Mouse (Mus musculus): ENCODE measurements around the gene Tomm6. TPM values are rescaled to one million over a fixed set of nuclear protein-coding genes. Genes with fewer than 3 reads are reported as not detected.

Tomm6 gene
- 364 and 404 TPM in 2 replicates for polyA plus RNA-seq (2016; fragmentation: Nextera tagmentation; extraction: Ambion mirVana)

DNA sequence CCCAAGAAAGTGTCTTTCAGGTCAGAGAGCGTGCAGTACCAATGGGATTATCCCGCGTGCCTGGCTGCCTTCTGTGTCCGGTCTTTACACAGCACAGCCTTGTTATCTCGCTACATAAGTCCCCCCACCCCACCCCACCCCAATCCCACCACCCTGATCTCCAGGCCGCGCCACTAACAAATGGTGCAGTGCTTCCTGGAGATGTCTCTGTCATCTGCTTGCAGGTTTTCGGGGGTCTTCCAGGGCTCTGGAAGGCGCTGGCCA, at the start of gene Tomm6:
TSS of gene Tomm6 (minus strand) at position 43 of the 264 bp plus-strand sequence.
- Histone ChIP-seq H3K36me3 (peaks cover 35% of the 10 kb centered on the region), H3K4me1 (peaks cover 30% of the 10 kb centered on the region), H3K27ac (peak within 1 kb of the TSS; percentile 84), H3K27me3 (ENCODE audit: low read depth, poor library complexity, severe bottlenecking) (peaks cover 40% of the 10 kb centered on the region), H3K9me3 (replicated peaks) (no peaks in the 10 kb centered on the region), H3K4me3 (peak within 1 kb of the TSS; percentile 90)
- 0% methylated on average over 9 of the region's 9 CpGs for WGBS
- DNase-seq (ENCODE audit: low spot score): no peak

DNA sequence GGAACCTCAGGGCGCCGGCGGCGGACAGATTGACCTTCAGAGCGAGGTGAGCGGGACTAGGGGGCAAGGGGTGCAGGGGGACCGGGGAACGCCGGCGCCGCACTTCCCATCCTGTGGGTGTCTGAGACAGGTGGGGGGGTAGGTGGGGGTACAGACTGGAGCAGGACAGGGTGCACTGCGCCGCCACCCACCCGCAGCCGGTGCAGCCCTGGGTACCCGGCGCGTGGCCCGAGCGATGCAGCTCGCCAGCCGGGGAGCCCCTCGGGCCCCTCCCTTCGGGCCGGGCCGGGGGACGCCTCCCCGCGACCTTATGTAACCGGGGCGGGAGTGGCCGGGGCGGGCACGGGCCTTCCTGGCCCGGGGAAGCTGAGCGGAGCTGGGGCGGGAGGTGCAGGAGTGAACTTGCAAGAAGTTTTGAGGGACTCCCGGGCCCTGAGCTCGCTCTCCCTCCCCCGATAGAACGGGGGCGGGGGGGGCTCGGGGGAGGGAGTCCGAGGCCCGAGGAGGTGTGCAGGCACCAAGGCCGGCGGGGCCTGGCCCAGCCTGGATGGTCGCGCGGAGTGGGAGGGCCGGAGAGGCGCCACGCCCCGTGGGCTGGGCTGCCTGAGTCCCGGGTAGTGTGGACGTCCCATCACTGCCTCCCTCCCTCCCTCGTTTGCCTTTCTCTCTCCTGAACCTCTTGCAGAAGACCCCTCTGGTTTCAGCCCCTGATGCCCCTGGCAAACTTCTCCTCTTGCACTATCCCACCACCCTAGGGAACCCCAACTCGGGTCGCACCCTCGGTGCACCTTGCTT, 49.3 kb upstream of the Tomm6 start:
- peaks cover 60% of the 10 kb centered on the region for H3K27me3 ChIP-seq (ENCODE audit: low read depth, poor library complexity, severe bottlenecking)
- peaks cover 35% of the 10 kb centered on the region for H3K4me1 ChIP-seq
- DNase-seq (ENCODE audit: low spot score): peak; percentile 83
- H3K36me3 ChIP-seq: no peaks in the 10 kb centered on the region
- under 1% methylated on average over 54 of the region's 60 CpGs for WGBS
- H3K4me3 ChIP-seq: peak overlapping the region; percentile 66
- no peaks in the 10 kb centered on the region for H3K9me3 ChIP-seq (replicated peaks)
- H3K27ac ChIP-seq: peak overlapping the region; percentile 80

DNA sequence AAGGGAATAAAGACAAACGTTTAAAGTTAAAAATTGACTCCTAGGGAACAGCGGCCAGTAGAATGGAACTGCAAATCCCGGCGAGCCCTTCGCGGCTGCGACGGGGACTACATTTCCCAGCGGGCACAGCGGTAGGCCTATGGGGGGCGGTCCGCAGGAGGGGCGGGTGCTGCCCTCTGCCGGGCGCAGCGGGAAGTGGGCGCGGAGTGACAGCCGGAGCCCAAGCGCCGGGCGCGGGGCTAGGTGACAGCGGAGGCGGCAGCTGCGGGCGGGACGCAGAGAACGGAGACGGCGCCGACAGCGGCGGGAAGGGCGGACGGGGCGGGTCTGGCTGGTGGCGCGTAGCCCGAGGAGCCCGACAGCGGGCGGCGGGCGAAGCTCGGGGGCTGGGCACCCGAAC, 48.7 kb upstream of the Tomm6 start, which contains the start of gene Tfeb:
TSS of gene Tfeb (plus strand) at position 175 of the 400 bp plus-strand sequence.
- H3K4me3 ChIP-seq: peak within 1 kb of the TSS; percentile 66
- no peaks in the 10 kb centered on the region for H3K9me3 ChIP-seq (replicated peaks)
- peaks cover 61% of the 10 kb centered on the region for H3K27me3 ChIP-seq (ENCODE audit: low read depth, poor library complexity, severe bottlenecking)
- no peaks in the 10 kb centered on the region for H3K36me3 ChIP-seq
- under 1% methylated on average over 47 of the region's 47 CpGs for WGBS
- peak within 1 kb of the TSS; percentile 80 for H3K27ac ChIP-seq
- H3K4me1 ChIP-seq: peaks cover 35% of the 10 kb centered on the region
- DNase-seq (ENCODE audit: low spot score): peak; percentile 98

DNA sequence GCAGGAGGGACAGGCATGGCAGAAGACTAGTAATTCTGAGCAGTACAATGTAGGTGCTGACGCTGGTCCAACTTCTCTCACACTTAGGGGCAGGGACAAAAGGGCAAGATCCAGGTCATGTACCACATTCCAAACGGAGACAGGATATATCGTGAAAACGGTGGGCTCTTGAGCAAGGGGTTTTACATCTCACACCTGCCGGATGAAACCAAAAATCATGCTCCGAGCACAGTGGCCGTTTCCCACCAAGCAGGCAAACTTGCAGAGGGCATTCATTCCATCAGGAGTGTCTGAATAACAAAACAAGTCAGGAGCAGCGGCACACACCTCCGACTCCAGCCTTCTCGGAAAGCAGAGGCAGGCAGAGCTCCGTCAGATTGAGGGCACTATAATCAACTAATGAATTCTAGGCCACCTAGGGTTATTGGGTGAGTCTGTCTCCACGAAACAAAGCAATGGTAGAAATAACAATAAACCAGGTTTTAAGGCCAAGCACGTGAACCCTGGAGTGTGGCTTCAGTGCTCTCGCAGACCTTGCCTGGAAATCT, 47.4 kb upstream of the Tomm6 start:
- Histone ChIP-seq H3K4me3 (no peak overlapping the region), H3K4me1 (peaks cover 33% of the 10 kb centered on the region), H3K27me3 (ENCODE audit: low read depth, poor library complexity, severe bottlenecking) (peaks cover 51% of the 10 kb centered on the region), H3K9me3 (replicated peaks) (no peaks in the 10 kb centered on the region), H3K36me3 (no peaks in the 10 kb centered on the region), H3K27ac (no peak overlapping the region)
- 73% methylated on average over 14 of the region's 14 CpGs for WGBS
- DNase-seq (ENCODE audit: low spot score): no peak

DNA sequence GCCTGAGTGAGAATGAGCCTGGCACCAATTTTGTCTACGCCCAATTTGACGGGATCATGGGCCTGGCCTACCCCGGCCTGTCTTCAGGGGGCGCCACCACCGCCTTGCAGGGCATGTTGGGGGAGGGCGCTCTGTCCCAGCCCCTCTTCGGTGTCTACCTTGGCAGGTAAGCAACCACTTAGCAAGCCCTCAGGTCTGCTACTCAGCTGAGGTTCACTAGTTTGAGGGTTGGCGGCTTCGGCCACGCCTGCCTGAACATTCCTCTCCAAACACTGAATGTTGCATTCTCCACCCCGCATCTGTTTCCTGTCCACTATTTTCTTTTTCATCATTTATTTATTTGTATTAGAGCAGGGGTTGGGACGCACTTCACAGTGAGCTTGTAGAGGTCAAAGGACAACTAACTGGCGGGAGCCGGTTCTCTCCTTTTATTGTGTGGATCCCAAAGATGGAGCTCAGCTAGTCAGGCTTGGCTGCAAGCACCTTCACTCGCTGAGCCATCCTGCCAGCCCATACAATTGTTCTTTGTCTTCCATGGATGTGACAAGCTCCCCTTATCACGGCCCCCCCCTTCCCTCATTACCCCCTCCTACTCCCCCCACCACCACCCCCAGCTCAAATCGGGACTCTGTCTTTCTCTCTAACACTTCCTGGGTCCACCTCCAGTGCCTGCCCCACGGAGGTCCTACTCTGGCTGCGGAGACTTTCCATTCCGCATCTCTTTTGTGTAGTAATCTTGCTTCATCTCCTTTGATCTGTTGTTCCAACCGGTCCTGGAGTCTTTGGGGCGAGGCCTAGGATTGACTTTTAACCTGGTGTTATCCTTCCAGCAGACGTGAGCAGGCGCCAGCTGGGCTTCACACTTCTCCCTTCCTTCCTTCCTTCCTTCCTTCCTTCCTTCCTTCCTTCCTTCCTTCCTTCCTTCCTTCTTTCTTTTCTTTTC, 42.7 kb upstream of the Tomm6 start:
- Histone ChIP-seq H3K9me3 (replicated peaks) (no peaks in the 10 kb centered on the region), H3K4me1 (no peaks in the 10 kb centered on the region), H3K27ac (no peak overlapping the region; the same call in 1 of the 2 replicates), H3K27me3 (ENCODE audit: low read depth, poor library complexity, severe bottlenecking) (peaks cover 22% of the 10 kb centered on the region; the same call in 1 of the 2 replicates), H3K36me3 (no peaks in the 10 kb centered on the region), H3K4me3 (no peak overlapping the region)
- 67% methylated on average over 24 of the region's 24 CpGs for WGBS
- DNase-seq (ENCODE audit: low spot score): no peak

DNA sequence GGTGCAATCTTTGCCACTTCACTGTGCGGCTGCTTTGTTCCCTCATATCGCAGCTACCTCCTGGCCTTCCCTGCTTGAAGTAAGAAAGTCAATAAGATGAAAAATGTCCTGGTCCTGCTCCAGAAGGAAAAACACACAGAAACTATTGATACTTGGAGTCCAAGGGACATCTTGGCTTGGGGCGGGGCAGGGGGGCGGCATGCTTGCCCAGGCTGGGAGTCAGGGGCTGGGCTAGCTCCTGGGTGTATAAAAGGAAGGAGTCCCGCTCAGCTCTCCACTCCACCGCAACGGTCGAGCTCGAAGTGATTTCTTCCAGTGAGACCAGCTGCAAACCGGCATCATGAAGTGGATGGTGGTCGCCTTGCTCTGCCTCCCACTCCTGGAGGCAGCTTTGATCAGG, 38.4 kb upstream of the Tomm6 start, which contains the start of gene Pgc:
TSS of gene Pgc (plus strand) at position 277 of the 400 bp plus-strand sequence.
- Histone ChIP-seq H3K4me3 (no peak within 1 kb of the TSS), H3K27ac (no peak within 1 kb of the TSS), H3K27me3 (ENCODE audit: low read depth, poor library complexity, severe bottlenecking) (0 out of 2 replicates have a peak, but pooled peaks cover 9% of the 10 kb centered on the region), H3K4me1 (no peaks in the 10 kb centered on the region), H3K9me3 (replicated peaks) (no peaks in the 10 kb centered on the region), H3K36me3 (no peaks in the 10 kb centered on the region)
- 78% methylated on average over 11 of the region's 11 CpGs for WGBS
- no peak for DNase-seq (ENCODE audit: low spot score)

DNA sequence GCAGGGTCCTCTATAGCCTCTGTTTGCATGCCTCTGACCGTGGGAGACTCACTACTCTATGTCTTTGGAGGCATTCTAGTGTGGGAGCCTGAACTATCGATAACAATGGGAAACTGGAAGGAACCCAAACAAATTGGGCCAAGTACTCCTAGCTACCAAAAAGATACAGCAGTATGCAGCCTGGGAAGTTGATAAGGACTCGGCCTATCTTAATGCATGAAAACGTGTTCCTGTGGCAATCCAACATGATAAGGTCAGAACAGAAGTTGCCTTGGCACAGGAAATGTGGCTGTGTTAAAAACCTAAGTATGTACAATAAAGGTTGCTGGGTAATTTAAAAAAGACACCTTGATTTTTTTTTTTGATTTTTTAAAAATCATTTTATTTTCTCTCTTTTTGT, 33.0 kb upstream of the Tomm6 start:
- 86% methylated on average over 4 of the region's 4 CpGs for WGBS
- no peaks in the 10 kb centered on the region for H3K9me3 ChIP-seq (replicated peaks)
- H3K27me3 ChIP-seq (ENCODE audit: low read depth, poor library complexity, severe bottlenecking): 0 out of 2 replicates have a peak, but pooled peaks cover 4% of the 10 kb centered on the region
- DNase-seq (ENCODE audit: low spot score): no peak
- no peaks in the 10 kb centered on the region for H3K36me3 ChIP-seq
- H3K4me1 ChIP-seq: no peaks in the 10 kb centered on the region
- H3K27ac ChIP-seq: no peak overlapping the region
- no peak overlapping the region for H3K4me3 ChIP-seq

DNA sequence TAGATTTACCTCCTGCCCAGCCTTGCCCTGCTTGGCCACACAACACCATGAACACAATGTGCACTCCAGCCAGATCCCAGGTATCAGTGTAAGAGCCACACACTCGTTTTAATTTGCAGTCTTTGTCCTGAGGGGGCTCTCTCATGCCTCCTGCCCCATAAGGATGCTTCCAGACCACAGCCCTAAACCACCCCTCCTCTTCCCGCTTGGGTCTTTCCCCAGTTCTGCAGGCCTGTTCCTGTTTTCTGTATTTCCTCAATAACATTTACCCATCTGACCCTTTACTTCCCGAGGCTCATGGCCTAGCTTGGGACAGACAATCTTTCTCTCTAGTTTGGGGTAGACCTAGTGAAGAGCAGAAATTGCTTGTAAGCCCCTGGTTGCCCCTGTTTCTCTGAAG, 26.9 kb upstream of the Tomm6 start:
- WGBS: 66% methylated on average over 3 of the region's 3 CpGs
- DNase-seq (ENCODE audit: low spot score): no peak
- no peaks in the 10 kb centered on the region for H3K36me3 ChIP-seq
- no peaks in the 10 kb centered on the region for H3K27me3 ChIP-seq (ENCODE audit: low read depth, poor library complexity, severe bottlenecking)
- H3K27ac ChIP-seq: no peak overlapping the region
- H3K4me1 ChIP-seq: no peaks in the 10 kb centered on the region
- no peak overlapping the region for H3K4me3 ChIP-seq
- no peaks in the 10 kb centered on the region for H3K9me3 ChIP-seq (replicated peaks)

DNA sequence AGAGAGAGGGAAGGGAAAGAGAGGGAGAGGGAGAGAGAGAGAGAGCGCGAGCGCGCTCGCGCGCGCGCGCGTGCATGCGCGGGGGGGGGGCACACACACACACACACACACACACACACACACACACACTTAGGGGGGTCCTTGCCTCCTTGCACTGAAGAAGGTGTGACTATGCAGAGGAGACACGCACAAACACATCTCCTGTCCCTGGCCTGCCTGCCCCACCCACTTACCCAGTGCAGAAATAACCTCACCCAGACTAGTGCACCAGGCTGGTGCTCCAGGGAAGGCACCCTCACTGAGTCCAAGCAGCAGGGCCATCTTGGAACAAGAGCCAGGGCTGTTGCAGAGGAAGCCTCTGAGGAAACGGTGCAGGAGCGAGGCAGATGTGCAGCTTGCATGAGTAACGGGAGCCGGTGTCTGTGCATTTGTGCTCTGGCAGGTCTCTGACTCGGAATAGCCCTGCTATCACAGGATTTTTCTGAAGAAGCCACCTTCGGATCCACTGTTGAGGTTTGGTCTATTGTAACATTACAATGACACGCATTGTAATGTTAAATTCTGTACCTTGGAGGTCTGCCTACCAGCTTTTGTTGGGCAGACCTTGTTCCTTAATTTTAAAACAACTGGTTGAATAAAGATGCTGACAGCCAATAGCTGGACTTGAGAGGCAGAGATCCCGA, 24.8 kb upstream of the Tomm6 start:
- H3K4me3 ChIP-seq: no peak overlapping the region
- 60% methylated on average over 22 of the region's 22 CpGs for whole genome bisulfite sequencing

DNA sequence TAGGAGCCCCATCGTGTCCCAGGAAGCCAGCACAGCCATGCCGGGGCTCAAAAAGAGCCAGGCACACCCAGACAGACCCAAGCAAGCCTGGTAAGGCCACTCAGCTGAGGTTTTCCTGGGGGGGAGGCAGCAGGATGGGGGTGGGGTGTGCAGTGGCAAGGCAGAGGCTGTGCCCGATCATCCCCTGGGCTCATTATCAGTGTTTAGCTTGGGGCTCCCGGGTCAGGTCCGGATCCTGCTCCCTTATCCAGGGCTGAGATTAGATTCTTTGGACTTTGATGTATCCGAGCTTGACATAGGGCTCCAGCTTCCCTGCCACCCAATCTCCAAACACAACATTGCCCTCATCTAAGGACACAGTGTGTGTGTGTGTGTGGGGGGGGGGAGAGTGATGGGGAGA, 23.7 kb upstream of the Tomm6 start:
- 76% methylated on average over 6 of the region's 6 CpGs for WGBS
- no peak for DNase-seq (ENCODE audit: low spot score)
- H3K27me3 ChIP-seq (ENCODE audit: low read depth, poor library complexity, severe bottlenecking): no peaks in the 10 kb centered on the region
- H3K4me1 ChIP-seq: peaks cover 2% of the 10 kb centered on the region; the same call in 1 of the 2 replicates
- H3K27ac ChIP-seq: no peak overlapping the region
- no peaks in the 10 kb centered on the region for H3K36me3 ChIP-seq
- H3K4me3 ChIP-seq: no peak overlapping the region
- no peaks in the 10 kb centered on the region for H3K9me3 ChIP-seq (replicated peaks)

More for the DNA sequence above, 24.8 kb upstream of the Tomm6 start:
- Histone ChIP-seq H3K27ac (no peak overlapping the region), H3K4me1 (no peaks in the 10 kb centered on the region), H3K9me3 (replicated peaks) (no peaks in the 10 kb centered on the region), H3K36me3 (no peaks in the 10 kb centered on the region), H3K27me3 (ENCODE audit: low read depth, poor library complexity, severe bottlenecking) (no peaks in the 10 kb centered on the region)
- DNase-seq (ENCODE audit: low spot score): no peak

DNA sequence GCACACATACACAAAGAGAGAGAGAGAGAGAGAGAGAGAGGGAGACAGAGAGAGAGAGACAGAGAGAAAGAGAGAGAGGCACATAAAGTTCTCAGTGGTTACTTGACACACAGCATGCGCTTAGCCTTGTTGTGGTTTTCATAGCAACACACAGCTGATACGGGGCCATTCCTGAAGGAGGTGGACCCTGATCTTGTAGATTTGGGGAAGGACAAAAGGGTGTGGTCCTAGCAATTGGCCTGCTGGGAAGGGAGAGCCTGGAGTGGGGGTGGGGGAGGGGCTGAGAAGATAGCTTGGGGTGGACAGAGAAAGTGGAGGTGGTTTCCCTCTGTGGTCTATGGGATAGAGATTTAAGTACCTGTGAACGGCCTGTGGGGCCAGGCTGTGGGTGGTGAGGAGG, 21.9 kb upstream of the Tomm6 start:
- DNase-seq (ENCODE audit: low spot score): no peak
- WGBS: 62% methylated on average over 3 of the region's 3 CpGs
- Histone ChIP-seq H3K4me3 (no peak overlapping the region), H3K36me3 (peaks cover 2% of the 10 kb centered on the region; the same call in 1 of the 2 replicates), H3K9me3 (replicated peaks) (no peaks in the 10 kb centered on the region), H3K27me3 (ENCODE audit: low read depth, poor library complexity, severe bottlenecking) (peaks cover 7% of the 10 kb centered on the region), H3K27ac (no peak overlapping the region), H3K4me1 (peaks cover 10% of the 10 kb centered on the region; the same call in 1 of the 2 replicates)

DNA sequence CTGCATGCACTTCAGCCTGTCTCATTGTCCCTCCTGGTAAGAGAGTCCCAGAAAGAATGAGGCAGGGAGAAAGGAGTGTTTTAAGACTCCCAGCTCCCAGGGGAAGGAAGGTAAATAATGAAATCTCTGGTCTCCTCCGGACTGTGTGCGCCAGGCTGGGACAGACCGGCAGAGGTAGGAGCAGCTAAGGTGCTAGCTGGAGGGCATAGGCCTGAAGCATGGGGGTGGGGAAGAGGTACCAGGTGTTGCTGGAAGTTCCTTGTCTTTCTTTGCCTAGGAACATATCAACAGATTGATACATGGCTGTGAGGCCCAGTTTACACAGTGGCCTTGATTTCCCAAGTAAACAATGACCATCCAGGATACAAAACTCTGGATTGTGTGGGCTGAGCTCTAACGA, 20.8 kb upstream of the Tomm6 start:
- 83% methylated on average over 4 of the region's 4 CpGs for WGBS
- peaks cover 10% of the 10 kb centered on the region; the same call in 1 of the 2 replicates for H3K4me1 ChIP-seq
- peaks cover 2% of the 10 kb centered on the region; the same call in 1 of the 2 replicates for H3K36me3 ChIP-seq
- peaks cover 17% of the 10 kb centered on the region for H3K27me3 ChIP-seq (ENCODE audit: low read depth, poor library complexity, severe bottlenecking)
- H3K9me3 ChIP-seq (replicated peaks): no peaks in the 10 kb centered on the region
- H3K4me3 ChIP-seq: no peak overlapping the region
- H3K27ac ChIP-seq: no peak overlapping the region
- no peak for DNase-seq (ENCODE audit: low spot score)

All from limb, embryonic 10.5 days (tissue).